Mouse (Mus musculus) CD8-positive naive resting alpha-beta T cell, adult 2 months (primary cell): ENCODE measurements around the gene Msx3.

ENCODE experiments used
- DNase-seq, 2 experiments: peaks; one replicate each; pipeline ENCODE4 v3.0.0; 2022; ENCODE audit warnings: low read depth in 2 of 2, low spot score in 2 of 2

Msx3 gene

DNA sequence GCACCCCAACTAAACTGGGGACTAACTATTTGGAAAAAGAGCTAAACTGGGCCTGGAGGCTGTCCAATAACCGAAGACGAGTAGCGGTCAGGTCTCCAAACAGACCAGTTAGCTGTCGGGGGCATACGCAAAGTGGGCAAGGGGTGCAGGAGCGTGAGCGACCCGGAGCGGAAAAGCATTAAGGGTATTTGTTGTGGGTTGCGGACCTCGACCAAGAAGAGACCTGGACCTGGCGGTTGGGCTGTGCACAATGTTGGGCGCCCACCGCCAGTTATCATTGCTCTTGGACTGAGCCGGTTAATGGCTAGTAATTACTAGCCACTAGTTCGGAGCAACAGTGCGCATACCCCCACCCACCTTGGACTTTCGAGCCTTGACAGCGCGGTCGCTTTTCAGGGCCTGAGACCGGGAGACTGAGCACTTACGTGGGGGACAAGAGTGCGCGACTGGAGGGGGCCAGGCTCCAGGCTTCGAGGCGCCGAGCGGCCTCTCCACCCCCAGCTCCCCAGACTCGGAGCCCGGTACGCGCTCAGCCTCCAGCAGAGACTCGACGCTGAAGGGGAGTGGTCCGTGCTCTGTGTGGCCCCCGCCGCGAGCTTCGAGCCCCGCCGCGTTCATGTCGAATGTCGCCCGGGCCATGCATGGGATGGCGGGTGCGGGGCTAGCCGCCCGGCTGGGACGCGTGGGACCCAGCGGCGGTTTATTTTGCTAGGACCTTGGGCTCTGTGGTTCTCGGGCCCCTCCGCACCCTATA is at the start of gene Msx3:
Gene Msx3, minus strand, starts transcription at position 729 of the 754 bp plus-strand sequence.
- DNase-seq, result no peak

DNA sequence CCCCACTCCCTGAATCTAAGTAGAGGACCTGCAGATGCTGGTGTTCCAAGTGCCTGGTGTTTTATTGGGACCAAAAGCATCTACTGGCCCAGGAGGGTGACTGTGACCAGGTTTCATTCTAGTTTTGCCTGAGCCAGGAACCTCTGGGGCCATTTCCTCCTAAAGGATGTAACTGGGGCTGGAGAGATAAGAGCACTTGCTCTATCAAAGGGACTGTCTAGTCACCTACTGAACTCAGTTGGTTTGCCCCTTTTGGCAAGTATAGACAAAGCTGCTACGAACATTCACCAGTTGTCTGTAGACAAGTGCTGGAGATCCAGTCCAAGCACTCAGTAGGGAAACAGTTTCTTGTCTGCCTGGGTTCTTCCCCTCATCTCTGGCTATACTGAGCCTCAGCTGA is 49.6 kb upstream of the Msx3 start:
- DNase-seq, result no peak

DNA sequence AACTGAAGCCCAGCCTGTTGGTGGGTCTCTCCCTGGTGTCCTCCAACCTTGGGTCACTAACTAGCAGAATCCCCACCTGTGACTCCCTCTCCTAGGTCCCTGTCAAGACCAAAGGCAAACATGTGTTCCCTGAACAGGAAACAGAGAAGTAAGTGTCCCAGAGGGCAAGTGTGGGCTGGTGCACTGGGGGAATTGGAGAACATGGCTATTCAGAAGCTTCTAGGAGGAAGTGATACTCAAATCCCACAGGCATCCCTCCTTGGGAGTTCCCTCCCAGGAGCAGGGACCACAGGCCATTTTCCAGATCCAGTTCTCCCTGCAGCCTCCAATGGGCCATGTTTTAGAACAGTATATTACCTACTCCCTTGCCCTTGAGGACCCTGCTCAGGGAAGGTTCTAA is 47.2 kb upstream of the Msx3 start:
- no peak for DNase-seq

DNA sequence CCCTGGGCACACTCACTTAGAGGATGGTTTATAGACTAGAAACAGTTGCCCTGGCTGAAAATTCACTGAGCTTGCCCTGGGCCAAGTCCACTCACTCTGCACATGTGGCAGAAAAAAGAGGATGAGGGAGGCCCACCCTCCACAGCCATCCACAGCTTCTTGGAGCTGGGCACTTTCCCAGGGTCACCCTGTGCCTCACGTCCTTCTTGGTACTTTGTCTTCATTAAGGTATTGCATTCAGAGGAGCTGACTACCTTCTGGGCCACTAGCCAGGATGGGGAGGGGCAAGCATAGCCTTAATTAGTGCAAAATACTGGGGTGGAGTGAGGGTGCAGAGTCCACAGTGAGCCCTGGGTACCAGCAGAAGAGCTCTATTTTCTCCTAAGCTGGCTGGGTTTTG is 46.7 kb upstream of the Msx3 start:
- DNase-seq, result no peak

DNA sequence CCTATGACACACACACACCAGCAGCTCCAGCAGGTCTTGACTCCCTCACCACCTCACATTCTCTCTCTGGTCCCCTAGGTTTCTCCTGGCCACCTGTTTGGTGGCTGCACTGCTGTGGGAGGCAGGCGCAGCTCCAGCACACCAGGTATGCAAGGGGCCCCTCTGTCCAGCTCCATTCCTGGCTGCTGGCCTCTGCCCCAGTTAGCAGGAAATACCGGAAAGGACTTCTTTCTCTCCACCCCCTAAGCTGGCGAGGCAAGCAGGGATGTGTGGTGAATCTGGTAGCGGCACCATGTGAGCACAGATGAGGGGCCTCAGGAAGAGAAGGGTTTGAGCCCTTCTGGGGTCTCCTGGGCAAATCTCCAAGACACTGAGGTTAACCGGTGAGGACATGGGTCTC is 46.1 kb upstream of the Msx3 start:
- no peak for DNase-seq

DNA sequence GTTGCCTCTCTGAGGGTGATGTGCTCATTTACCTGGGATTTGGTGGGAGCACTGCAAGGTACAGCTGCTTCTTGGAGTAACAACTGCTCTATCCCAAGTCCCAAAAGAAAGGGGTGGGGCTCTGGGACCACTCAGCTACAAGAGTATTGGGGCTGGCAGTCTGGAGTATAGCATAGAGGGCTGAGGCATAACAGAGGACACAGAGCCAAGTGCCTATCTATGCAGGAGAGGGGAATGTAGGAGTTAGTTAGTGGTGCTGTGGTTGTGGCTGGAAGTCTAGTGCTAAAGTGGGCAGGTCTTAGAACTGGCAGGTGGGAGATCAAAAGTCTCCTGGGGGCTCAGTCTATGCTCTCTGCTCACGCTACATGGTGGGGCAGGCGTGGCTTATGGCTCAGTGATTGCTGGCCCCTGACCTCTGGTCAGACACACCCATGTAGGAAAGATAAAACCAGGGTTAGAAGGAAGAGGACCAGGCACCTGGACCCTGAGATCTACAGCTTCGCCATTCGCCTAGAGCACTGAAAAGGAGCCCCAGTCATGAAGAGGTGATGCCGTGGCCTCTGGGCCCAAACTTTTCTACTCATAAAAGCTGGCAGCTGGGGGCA is 44.1 kb upstream of the Msx3 start, which contains the start of gene Prap1:
Gene Prap1, plus strand, starts transcription at position 472 of the 605 bp plus-strand sequence.
- no peak for DNase-seq

DNA sequence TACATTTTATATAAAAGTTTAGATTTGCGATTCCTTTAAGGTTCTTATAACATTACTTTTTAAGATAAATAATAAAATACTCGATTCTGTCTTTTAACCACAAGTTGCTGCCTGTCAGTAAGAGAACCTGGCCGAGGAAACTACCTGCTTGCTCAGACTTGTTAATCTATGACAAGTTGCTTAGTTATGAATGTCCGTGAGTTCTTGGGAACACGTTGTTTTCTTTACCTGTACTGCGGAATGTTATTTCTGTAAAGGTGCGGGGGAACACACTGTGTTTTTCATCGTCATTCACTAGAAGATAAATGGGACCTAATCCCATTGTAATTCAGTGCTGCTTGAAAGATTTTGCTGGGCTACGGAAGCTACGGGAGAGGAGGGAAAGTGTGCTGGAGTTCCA is 41.7 kb upstream of the Msx3 start:
- DNase-seq, result no peak

DNA sequence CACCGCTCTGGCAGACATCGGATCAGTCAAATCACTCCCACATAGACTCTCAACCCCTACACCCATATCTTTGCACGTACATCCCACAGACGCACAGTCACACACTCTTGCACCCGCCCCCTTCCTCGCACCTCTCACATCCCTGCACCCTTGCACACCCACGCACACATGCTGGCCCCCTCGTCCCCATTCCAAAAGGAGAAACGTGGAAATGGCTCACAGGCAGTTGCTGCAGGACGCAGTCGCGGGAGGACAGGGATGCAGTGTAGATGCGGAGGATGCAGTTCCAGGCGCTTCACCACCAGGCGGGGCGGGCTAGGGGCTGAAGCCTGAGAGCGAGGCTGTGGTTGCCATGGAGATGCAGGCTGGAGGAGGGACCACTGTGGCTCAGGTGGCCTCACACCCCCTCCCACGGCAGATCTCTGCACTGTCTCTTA is 33.4 kb upstream of the Msx3 start, which contains the start of gene Caly:
Gene Caly, minus strand, starts transcription at position 307 of the 437 bp plus-strand sequence.
- DNase-seq, result no peak

DNA sequence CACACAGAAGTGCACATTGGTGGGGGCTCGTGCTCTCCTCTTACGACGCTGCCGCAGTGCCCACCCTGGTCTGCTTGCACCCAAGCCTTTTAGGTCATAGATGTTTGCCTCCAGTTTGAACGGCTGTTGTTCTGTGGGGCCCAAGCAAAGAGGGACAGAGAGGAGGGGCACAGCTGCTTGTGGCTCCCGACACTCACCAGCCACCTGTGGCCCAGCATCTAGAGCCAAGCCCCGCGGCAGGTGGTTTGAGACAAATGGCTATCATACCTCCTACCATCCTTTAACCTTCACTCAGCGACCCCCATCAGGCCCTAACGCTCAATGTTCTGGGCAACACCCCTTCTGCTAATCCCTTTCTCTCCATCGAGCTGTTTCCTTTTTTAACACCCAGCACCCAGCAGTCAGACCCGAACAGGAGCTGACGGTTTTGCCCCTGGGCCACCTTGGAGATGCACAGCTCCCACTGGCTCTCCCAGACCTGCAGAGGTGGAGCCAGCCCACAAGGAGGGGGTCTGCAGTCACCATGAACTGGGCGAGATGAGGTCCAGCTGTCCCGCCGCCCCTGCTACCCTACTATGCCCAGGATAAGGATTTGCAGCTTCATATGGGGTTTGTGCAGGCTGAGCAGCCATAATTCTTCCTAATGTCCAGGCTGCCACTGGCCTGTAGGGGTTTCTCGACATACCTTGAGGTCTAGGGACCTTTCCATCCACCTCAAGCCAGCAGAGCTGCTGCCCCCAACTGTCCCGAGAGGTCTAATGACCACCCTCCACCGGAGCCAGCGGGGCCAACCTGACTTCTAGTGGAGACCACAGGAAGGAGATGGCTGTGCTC is 32.7 kb upstream of the Msx3 start:
- DNase-seq, result no peak

DNA sequence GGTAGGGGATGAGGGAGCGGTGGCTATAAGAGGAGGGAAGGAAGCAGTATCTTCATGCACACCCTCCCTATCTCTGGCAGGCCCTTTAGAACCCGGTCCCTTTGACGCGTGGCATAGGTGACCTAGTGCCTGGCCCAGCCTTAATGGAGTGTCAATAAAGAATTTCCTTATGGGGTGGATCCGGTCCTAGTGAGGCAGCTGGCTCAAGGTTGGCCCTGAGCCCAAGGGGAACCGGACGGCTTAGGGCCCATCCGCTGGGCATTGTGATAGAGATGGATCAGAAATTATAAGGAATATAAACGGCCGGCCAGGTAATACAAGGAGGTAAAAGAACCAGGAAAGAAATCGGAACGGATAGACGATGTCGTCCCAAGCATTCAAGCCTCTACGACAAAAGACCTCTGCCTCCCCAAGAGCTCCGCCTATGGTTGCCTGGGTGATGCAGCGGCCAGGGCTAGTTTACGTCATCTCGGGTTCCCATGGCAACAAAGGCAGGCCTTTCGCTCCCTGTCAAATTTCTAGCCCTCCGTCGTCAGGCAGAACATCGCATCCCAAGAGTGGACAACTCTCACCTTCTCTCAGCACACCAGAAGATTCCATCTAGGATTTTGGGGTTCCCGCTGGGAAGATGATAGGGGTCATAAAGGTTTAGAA is 31.7 kb upstream of the Msx3 start:
- DNase-seq, result peak; percentile 20 to 36

DNA sequence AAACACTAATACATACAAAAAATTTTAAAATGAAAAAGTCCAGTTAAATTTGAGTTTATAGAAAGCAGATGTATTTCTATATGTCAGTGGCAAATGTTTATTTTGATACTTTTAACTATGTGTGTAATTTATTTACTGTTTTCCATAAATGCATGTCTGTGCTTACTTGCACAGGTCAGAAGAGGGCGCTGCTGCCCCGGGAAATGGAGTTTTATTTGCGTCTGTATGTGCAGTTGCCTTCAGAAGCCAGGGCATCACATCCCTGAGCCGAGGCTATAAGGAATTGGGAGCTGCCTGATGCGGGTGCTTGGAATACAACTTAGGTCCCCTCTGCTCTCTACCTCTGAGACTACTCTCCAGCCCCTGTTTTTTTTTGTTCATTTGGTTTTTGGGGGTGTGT is 29.8 kb upstream of the Msx3 start:
- peak; percentile 30 to 41 for DNase-seq

DNA sequence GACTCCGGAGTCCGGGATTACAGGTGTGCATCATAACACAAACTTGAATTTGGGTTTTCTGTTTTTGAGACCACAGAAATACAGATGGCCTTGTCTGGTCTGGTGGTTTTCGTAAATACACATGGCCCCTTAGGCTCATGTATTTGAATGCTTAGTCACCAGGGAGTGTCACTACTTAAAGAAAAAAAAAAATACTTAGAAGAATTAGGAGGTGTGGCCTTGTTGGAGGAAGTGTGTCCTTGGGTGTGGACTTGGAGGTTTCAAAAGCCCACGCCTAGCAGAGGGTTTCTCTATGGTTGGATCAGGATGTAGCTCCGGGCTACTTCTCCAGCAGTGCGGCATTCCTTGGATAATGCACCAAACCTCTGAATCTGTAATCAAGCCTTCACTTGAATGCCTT is 28.8 kb upstream of the Msx3 start:
- DNase-seq, result no peak

DNA sequence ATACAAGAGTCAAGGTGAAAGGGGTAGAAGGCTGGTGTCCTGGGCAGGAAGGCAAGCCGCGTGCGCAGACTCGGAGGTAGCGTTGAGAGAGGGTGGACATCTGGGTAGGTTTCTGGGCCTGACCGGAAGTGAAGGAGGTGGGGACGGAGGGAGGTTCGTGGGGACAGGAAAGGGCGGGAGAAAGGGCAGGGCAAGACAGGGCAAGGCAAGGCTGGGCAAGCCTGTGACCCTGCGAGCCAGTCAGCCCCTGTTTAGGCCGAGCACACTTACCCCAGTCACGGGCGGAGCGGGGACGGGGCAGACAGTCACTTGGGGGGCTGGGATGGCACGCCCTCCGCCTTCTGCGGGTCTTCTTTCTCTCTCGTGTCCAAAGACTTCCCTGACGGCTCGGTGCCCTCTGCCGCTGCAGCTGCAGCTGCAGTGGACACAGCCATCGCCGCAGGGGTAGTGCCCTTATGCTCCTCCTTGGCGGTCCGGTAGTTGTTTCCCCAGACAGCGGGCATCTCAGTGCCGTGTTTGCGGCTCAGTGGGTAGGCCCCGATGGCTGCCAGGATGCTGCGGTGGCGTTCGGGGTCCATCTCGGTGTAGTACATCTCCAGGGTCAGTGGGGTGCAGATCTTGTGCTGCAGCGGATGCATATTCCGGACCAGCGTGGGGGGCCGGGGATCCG is 21.3 kb upstream of the Msx3 start:
- DNase-seq, result no peak

DNA sequence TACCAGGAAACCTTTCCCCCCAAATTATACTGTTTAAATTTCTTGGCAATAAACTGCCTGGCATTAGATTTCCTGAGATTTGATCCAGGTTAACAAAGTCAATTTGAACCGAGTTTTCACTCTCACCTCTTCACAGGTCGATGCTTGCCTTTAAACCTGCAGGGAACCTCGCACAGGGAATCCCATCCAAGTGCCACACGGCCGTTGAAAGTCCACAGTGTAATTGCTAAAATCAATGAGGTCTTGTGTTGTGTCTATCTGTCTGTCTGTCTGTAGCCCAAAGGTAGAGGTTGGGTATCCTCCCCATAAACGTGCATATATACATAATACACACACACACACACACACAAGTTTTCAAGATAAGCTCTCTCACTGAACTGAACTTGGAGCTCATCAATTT is 18.5 kb upstream of the Msx3 start:
- no peak for DNase-seq

DNA sequence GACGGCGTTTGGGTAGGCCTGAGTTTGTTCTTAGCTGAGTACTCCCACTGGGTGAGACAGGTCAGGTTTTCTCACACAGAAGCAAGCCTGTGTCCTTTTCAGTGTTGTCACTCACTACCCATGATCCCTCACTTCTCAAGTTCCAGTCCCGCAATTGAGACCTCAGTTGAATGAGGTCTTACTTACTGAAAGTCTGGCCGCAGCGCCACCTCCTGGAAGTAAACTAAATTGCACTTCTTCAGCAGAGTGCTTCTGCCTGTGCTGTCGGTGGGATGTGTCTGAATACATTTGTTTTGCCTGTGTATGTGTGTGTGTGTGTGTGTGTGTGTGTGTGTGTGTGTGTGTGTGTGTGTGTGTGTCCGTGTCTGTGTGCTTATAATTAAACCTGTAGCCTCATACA is 14.2 kb upstream of the Msx3 start:
- DNase-seq, result peak; percentile 46 to 61

DNA sequence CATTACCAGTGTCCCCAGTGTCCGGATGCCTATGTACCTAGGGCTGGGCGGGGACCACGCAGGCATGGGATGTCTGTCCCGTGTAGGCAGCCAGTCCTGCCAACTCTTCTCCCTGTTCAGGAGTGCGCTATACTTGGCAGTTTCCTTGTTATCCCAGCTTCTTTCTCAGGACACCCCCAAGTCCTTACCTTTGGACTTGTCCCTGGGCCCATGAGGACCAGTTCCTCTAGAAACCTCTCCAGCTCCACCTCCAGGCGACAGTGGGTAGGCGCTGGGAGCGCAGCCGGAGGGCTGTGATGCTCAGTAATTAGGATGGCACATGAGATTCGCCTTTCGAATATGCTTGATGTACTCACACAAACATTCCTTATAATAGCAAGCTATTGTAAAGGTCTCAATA is 13.4 kb upstream of the Msx3 start:
- DNase-seq, result no peak

DNA sequence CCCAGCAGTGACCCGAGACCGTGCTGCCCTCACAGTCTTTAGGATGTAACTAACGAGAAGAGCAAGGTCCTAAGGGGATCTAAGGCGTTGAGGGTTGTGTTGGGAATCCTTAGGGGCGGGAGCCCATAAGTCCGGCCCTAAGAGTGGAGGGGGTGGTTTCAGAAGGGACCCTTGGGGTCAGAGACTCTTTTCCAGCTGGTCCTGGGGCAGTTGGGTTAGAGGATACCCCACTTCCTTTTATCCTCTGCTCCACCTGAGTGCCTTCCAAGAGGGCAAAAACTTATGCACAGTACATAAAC is 12.9 kb upstream of the Msx3 start:
- no peak for DNase-seq

DNA sequence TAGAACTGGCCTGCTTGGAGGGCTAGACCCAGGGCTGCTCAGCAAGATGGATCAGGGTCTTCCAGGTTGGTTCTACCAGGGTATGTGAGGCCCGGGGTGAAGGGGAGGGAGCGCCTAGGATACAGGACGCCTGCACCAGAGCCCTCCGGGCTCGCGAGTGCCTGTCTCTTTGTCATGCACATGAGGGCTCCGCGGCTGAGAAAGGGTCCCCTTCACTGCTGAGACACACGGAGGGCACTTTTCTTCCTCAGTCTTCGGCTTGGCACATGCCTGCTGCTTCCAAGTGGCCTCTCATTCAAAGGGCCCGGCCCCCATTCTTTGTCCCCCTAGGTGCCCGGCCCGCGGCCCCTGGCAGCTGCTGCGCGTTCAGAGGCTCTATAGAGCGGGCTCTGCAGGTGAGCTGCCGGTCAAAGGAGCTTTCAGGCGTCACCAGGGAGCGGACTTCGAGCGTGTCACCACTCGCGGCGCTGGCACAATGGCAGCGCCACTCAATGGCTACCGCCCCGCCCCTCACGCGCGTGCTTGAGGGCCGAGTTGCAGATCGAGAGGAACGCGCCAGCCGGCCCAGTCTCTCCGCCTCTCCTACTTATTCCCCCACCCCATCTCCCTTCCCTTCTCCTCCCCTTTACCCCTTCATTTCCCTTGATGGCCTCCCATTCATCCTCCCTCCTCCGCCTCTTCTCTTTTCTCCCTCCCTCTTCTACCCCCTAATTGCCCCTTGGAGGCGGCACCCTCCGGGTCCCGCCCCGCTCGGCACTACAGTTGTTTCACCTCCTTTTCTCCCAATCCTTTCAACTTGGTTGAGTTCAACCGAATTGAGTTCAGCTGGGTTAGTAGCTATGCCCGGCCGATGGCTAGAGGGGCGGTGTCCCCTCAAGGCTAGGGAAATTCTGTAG is 12.3 kb upstream of the Msx3 start:
- DNase-seq, result no peak

DNA sequence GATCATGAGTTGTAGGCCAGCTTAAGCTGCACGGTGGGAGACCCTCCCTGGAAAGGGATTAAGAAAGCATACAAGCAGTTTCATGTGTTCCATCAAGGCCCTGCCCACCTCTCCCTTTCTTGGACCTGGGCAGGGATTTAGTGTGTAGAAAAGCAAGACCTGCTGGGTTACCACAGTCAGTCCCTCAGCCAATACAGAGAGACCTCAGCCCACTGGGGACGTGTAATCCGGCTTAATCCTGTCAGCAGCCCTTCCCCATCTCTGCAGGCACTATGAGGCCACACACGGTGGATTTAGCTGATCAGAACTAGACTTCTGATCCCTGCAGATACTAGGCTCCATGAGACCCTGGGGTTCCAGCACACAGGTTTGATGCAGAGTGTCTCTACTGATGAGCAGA is 10.7 kb upstream of the Msx3 start:
- no peak for DNase-seq

DNA sequence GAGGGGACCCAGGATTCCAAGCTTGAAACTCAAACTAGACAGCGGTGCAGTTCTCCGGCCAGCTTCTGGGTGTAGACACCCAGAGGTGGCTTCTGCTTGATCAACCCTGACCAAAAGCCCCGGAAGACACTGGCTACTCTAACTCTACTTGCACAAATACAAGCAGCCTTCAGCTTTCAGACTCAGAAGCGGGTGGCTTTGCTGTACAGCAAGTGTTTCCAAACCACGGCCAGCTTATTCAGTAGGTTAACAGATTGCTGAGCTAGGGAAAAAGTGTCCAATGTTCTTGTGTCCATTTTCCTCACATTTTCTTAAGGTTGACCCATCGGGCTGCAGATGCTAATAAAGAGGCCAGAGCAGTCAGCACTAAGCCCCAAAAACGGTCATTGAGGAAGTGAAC is 9.6 kb upstream of the Msx3 start:
- DNase-seq, result no peak
